Mouse (Mus musculus) gastrocnemius, adult 8-10 months (tissue): ENCODE data around the gene Nt5dc1. TPM values are rescaled to one million over a fixed set of nuclear protein-coding genes. Genes with fewer than 3 reads are reported as not detected.
A peak's percentile ranks its signal among the peaks of the same experiment; 100 is the strongest.
"Not testable (repeated sequence)": the region's sequence is repeated elsewhere in the genome, so short reads cannot be mapped to it uniquely, and the experiment has no call there.

Experiments
- DNase-seq, 2 experiments: peaks; one replicate each; pipeline ENCODE4 v3.0.0; 2022; ENCODE audit warnings: low spot score in 2 of 2
- total RNA-seq, 4 experiments: library from RNA; stranded (reverse); gene quantifications; 2 replicates each; pipeline ENCODE4 v1.2.4; 2022

Gene Nt5dc1
- total RNA-seq, 4 experiments from 2014 or later: 5.3 to 7.2 (median 5.9) TPM

- no peak for DNase-seq
These were observed 105.8 kb downstream of the Nt5dc1 start for GRCm38 (mm10) chr10:34312536-34312935.

- no peak for DNase-seq
These were observed 108.3 kb downstream of the Nt5dc1 start for GRCm38 (mm10) chr10:34309915-34310685.

DNA sequence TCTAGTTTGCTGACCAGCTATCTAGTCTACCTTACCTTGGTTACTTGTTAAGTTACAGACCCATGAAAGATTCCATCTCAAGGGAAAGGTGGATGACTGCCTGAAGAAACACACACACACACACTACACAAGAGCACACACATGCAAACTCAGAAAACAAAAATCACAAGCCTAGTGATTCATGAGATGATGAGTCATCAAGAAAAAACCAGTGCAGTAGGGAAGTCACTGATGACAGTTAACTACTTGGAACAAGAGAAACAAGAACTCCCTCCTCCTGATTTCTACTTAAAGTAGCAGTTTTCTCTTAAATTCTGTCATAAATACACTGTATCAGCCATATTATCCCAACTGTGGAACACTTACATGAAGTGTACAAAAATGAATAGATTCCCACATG is 111.3 kb downstream of the Nt5dc1 start:
- no peak for DNase-seq

DNA sequence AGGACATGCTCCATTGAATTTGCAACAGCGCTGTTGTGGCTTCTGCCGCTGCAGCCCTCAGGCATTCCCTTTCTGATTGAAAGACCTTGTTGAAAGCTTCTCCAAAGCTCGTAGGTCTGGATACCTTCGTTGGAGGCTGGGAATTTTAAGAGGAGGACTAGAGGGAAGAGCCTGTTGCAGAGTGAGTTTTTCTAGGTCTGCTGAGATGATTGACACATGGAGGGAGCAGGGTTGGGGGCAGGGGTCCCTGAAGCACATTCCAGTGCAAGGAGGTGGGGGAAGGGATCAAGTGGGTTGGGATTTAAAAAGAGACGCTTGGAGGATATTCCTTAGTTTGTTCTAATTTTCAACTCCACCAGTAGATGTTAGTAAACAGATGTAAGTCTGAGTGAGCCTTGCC is 118.0 kb downstream of the Nt5dc1 start:
- no peak for DNase-seq

- DNase-seq: no peak
These were observed 120.2 kb downstream of the Nt5dc1 start for GRCm38 (mm10) chr10:34297980-34298753.

DNA sequence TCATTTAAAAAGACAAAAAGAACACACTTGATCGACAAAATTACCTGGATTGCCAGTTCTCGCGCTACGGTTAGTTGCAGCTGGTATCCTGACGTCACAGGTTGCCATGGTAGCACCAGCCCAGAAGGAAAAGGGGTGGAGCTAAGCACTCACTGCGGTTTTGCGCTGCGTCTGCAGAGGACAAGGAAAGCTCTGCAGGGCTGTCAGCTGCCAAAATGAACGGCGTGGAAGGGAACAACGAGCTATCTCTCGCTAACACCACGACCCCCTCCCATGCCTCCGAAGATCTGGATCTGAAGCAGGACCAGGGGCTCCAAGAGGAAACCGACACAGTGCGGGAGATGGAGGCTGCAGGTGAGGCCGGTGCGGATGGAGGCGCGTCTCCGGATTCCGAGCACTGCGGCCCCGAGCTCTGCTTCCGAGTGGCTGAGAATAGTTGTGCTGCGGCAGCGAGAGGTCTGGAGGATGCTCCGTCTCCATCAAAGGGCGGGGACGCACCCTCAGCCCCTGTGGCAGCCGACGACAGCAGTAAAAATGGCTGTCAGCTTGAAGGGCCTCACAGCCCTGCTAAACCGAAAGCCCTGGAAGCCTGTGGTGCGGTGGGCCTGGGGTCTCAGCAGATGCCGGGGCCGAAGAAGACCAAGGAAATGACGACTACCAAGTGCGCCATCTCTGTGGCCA is 120.9 kb downstream of the Nt5dc1 start, which contains the start of gene Tspyl4:
Gene Tspyl4 (plus strand): TSS at position 144 of the 681 bp plus-strand sequence.
- peak; percentile 78 to 83 for DNase-seq

- no peak for DNase-seq
These were observed 121.4 kb downstream of the Nt5dc1 start for GRCm38 (mm10) chr10:34296911-34297298.

DNA sequence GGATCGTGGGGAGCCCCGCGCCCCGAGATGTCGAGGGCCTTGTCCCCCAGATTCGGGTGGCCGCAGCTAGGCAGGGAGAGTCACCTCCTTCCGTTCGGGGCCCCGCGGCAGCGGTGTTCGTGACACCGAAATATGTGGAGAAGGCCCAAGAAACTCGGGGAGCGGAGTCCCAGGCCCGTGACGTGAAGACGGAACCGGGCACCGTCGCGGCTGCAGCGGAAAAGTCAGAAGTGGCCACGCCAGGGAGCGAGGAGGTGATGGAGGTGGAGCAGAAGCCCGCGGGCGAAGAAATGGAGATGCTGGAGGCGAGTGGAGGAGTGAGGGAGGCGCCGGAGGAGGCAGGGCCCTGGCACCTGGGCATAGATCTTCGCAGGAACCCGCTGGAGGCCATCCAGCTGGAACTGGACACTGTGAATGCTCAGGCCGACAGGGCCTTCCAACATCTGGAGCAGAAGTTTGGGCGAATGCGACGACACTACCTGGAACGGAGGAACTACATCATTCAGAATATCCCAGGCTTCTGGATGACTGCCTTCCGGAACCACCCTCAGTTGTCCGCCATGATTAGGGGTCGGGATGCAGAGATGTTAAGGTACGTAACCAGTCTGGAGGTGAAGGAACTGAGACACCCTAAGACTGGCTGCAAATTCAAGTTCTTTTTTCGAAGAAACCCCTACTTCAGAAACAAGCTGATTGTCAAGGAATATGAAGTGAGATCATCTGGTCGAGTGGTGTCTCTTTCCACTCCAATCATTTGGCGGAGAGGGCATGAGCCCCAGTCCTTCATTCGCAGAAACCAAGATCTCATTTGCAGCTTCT is 135.7 kb downstream of the Nt5dc1 start:
- peak; percentile 33 to 56 for DNase-seq

DNA sequence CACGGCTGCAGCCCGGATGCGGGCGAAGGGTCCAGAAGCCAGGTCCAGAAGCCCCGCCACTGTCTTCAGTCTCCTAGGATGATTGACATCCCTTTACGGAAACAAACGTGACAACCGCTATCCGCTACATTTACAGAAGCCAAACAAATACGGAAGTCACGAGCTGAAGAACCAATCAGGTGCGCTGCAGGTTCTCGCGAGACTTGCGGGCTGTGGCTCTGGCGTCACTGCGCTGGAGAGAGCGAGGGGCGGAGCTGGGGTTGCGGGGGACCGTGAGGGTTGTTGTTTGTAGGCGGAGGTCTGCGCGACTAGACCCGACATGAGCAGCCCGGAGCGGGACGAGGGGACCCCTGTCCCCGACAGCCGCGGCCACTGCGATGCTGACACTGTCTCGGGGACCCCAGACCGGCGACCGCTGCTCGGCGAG is 136.4 kb downstream of the Nt5dc1 start, which contains the start of gene Tspyl1:
Gene Tspyl1 (plus strand): TSS at position 229 of the 427 bp plus-strand sequence.
- DNase-seq: peak; percentile 93 to 95

GRCm38 (mm10) chr10:34281211-34281961 is 137.0 kb downstream of the Nt5dc1 start:
- DNase-seq: no peak

GRCm38 (mm10) chr10:34280591-34281175 is 137.7 kb downstream of the Nt5dc1 start:
- no peak for DNase-seq

DNA sequence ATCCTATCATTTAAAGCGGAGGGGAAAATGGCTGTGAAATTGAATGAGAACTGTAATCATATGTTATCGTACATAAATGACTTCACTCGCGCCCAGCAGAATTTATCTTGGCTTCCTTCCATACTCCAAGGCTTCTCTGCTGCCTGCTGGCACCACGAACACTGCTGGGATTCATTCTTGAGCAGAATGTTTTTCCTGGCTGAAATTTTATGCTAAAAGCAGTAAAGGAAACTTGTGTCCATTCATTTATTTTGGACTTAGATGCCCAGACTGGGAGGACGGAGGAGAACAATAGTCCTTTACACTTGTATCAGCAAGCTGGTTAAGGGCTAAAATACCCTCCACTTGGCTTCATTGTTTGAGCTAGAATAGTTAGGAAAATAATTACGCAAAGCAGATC is 146.7 kb downstream of the Nt5dc1 start:
- no peak for DNase-seq

- no peak for DNase-seq
These were observed 150.9 kb downstream of the Nt5dc1 start for GRCm38 (mm10) chr10:34267312-34268070.

- DNase-seq: no peak
These were observed 153.2 kb downstream of the Nt5dc1 start for GRCm38 (mm10) chr10:34265106-34265505.

GRCm38 (mm10) chr10:34252833-34253232 is 165.5 kb downstream of the Nt5dc1 start:
- not testable (repeated sequence) for DNase-seq

DNA sequence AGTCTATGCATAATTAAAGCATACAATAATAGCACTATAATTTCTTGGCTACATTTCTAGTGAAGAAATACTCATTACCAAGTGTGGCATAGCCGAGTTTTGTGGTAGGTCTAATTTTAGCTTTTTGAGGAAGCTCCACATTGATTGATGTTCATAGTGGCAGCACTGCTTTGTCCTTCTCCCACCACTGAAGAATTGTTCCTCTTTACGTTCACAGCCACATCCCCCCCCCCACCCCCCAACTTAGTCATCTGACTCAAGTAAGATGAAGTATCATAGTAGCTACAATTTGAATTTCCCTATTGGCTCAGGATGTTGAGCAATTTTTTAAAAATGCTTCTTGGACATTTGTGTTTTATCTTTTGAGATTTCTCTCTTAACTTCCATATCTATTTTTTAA is 168.8 kb downstream of the Nt5dc1 start:
- DNase-seq: no peak

DNA sequence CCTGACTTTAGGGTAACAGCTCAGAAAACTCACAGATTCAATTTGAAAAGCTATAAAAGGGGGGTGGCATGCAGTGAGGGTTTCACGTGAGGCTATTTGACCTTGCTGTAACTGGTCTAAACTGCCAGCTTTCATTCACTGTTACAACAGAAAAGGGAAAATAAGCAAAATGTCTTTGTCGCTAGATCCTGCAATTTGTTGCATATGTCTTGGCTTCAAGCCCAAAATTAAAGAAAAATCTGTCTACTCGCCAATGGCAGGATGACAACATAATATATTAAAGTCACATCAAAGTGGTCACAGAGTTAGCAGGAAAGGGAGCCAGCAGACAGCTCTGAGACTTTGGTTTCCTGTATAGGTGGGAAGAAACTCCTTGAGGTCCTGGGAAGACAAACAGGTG is 170.6 kb downstream of the Nt5dc1 start:
- DNase-seq: no peak

- DNase-seq: no peak
These were observed 172.2 kb downstream of the Nt5dc1 start for GRCm38 (mm10) chr10:34246106-34246505.

DNA sequence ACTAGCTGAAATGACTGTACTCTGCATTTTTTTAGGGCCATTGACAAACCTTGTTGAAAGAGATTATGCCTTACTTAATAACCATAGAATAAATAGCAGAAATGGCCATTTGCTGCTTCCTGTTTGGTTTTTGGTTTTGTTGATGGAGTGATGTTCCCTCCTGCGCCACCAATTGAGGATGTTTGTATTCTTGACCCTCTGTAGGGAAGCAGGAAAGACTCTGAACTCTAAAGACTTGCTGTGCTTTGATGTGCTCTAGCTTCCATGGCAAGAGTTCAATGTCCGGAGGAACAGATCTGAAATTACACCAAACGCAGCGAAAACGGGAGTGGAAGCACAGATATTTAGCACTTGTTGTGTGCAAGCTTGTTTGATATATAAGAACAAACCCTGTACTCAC is 173.6 kb downstream of the Nt5dc1 start:
- no peak for DNase-seq
